ENCODE assay signal across 8 mouse cellular contexts in genomic region chr2:33486866-33487265, GRCm38 (mm10). TPM values are rescaled to one million over a fixed set of nuclear protein-coding genes. Genes with fewer than 3 reads are reported as not detected.
DNase-seq lines count a peak whose midpoint lies in the region; ATAC-seq and TF ChIP-seq lines count a peak whose summit lies in the region.

No protein-coding gene starts in this region.

- no peaks in the 10 kb centered on the region for H3K36me3 ChIP-seq in ES-Bruce4 (ENCODE audit: control insufficient read depth, insufficient read depth, low read length, poor library complexity, severe bottlenecking)
- H3K36me3 ChIP-seq in embryonic facial prominence, embryonic 12.5 days: no peaks in the 10 kb centered on the region
- no peaks in the 10 kb centered on the region for H3K36me3 ChIP-seq in heart, postnatal 0 days (replicated peaks; ENCODE audit: control insufficient read depth, insufficient read depth, low read length)

- WGBS in embryonic facial prominence, embryonic 12.5 days: 10% methylated on average over 9 of the region's 9 CpGs
- 8% methylated on average over 9 of the region's 9 CpGs for WGBS in heart, postnatal 0 days

- ATAC-seq in embryonic facial prominence, embryonic 12.5 days (ENCODE audit: insufficient number of reproducible peaks, insufficient read depth, low FRiP score, low TSS enrichment): no peak
- ATAC-seq in heart, postnatal 0 days (ENCODE audit: insufficient read depth, low read depth): no peak
- ATAC-seq in activated CD4-positive, CD25-positive, alpha-beta regulatory T cell, adult 4 months: no peak

- no peak for TF ChIP-seq POLR2A in ES-Bruce4 (IDR thresholded peaks at IDR 0.05; ENCODE audit: insufficient read depth, low read length)

- H3K9me3 ChIP-seq in ES-Bruce4 (replicated peaks; ENCODE audit: control insufficient read depth, insufficient read depth, low read length, poor library complexity, severe bottlenecking): no peaks in the 10 kb centered on the region
- no peaks in the 10 kb centered on the region for H3K9me3 ChIP-seq in embryonic facial prominence, embryonic 12.5 days
- no peaks in the 10 kb centered on the region for H3K9me3 ChIP-seq in heart, postnatal 0 days (replicated peaks; ENCODE audit: control insufficient read depth, low read length)

- H3K27me3 ChIP-seq in ES-Bruce4 (ENCODE audit: control insufficient read depth, insufficient read depth, low read length, poor library complexity, severe bottlenecking): no peaks in the 10 kb centered on the region
- 0 out of 2 replicates have a peak, but pooled peaks cover 11% of the 10 kb centered on the region for H3K27me3 ChIP-seq in embryonic facial prominence, embryonic 12.5 days
- no peaks in the 10 kb centered on the region for H3K27me3 ChIP-seq in heart, postnatal 0 days (ENCODE audit: control insufficient read depth, insufficient read depth, low read length)

- no peak overlapping the region for H3K4me3 ChIP-seq in ES-Bruce4 (ENCODE audit: low read depth, low read length)
- H3K4me3 ChIP-seq in embryonic facial prominence, embryonic 12.5 days: no peak overlapping the region
- H3K4me3 ChIP-seq in heart, postnatal 0 days (ENCODE audit: low read depth, low read length): no peak overlapping the region

- H3K9ac ChIP-seq in ES-Bruce4 (ENCODE audit: low read depth, poor library complexity, severe bottlenecking): no peak overlapping the region
- 0 out of 2 replicates have a peak overlapping the region, but pooled peaks have one; percentile 7 for H3K9ac ChIP-seq in embryonic facial prominence, embryonic 12.5 days
- no peak overlapping the region for H3K9ac ChIP-seq in heart, postnatal 0 days (replicated peaks; ENCODE audit: low read depth, low read length)

- no peak for TF ChIP-seq EP300 in ES-Bruce4 (IDR thresholded peaks at IDR 0.05; ENCODE audit: insufficient read depth, low read depth, low read length)
- TF ChIP-seq EP300 in heart, postnatal 0 days (IDR thresholded peaks at IDR 0.05; ENCODE audit: low read depth): no peak

- TF ChIP-seq CTCF in ES-Bruce4 (IDR thresholded peaks at IDR 0.05; ENCODE audit: low read depth, low read length): peak; percentile 92
- TF ChIP-seq CTCF in heart, postnatal 0 days (IDR thresholded peaks at IDR 0.05; ENCODE audit: low read depth): peak; percentile 92

- H3K4me1 ChIP-seq in ES-Bruce4 (ENCODE audit: control insufficient read depth, insufficient read depth, low read length): peaks cover 1% of the 10 kb centered on the region
- H3K4me1 ChIP-seq in embryonic facial prominence, embryonic 12.5 days: no peaks in the 10 kb centered on the region
- H3K4me1 ChIP-seq in heart, postnatal 0 days (ENCODE audit: control insufficient read depth, insufficient read depth): no peaks in the 10 kb centered on the region

- H3K27ac ChIP-seq in ES-Bruce4 (ENCODE audit: insufficient read depth, low read length): no peak overlapping the region
- no peak overlapping the region for H3K27ac ChIP-seq in embryonic facial prominence, embryonic 12.5 days
- H3K27ac ChIP-seq in heart, postnatal 0 days (ENCODE audit: low read depth): no peak overlapping the region

- DNase-seq in adrenal gland, postnatal 36 days: peak; percentile 73 to 80
- peak; percentile 70 for DNase-seq in heart, postnatal 0 days (ENCODE audit: low spot score)
- DNase-seq in layer of hippocampus, postnatal 10 days (ENCODE audit: low spot score in 2 of 2): peak; percentile 88 to 89
- DNase-seq in lung, postnatal 4 days: peak; percentile 63 to 80
- peak; percentile 77 for DNase-seq in right cerebral cortex, postnatal 14 days

- no peak overlapping the region for H3K4me2 ChIP-seq in embryonic facial prominence, embryonic 12.5 days (replicated peaks)
- H3K4me2 ChIP-seq in heart, postnatal 0 days (ENCODE audit: low read depth, low read length): no peak overlapping the region

RNA-seq across cellular contexts. Expression of gene Zbtb43, which starts 18.5 kb away (rescaled TPM):
- polyA plus RNA-seq in ES-Bruce4 (2011; ENCODE audit: insufficient read depth, insufficient read length, low read depth, missing spikeins): 23.4 and 31.3 TPM in 2 replicates
- 10 to 100 TPM; 20.9 to 24.6 TPM for total RNA-seq in adrenal gland, postnatal 36 days (2021)
- polyA plus RNA-seq in embryonic facial prominence, embryonic 12.5 days (2016; fragmentation: Nextera tagmentation; extraction: Ambion mirVana): 20.7 and 21.8 TPM in 2 replicates
- 10.5 and 11.8 TPM in 2 replicates for total RNA-seq in heart, postnatal 0 days (2014; rRNA removed; ENCODE audit: low replicate concordance)
- polyA plus RNA-seq in heart, postnatal 0 days (2015; fragmentation: Nextera tagmentation; extraction: Ambion mirVana): 11.5 and 12.3 TPM in 2 replicates
- total RNA-seq in layer of hippocampus, postnatal 10 days (2021): 10 to 100 TPM; 24.7 to 25.0 TPM
- 10 to 100 TPM; 16.4 TPM for polyA plus RNA-seq in activated CD4-positive, CD25-positive, alpha-beta regulatory T cell, adult 4 months (2017; shearing (Covaris generic))

RNA-seq across cellular contexts. Expression of gene Zbtb34, which starts 55.7 kb away (rescaled TPM):
- 20.3 and 21.4 TPM in 2 replicates for polyA plus RNA-seq in ES-Bruce4 (2011; ENCODE audit: insufficient read depth, insufficient read length, low read depth, missing spikeins)
- total RNA-seq in adrenal gland, postnatal 36 days (2021): 1 to 10 TPM; 8.5 to 9.5 TPM
- 9.4 and 9.6 TPM in 2 replicates for polyA plus RNA-seq in embryonic facial prominence, embryonic 12.5 days (2016; fragmentation: Nextera tagmentation; extraction: Ambion mirVana)
- total RNA-seq in heart, postnatal 0 days (2014; rRNA removed; ENCODE audit: low replicate concordance): 8.9 and 16.7 TPM in 2 replicates
- polyA plus RNA-seq in heart, postnatal 0 days (2015; fragmentation: Nextera tagmentation; extraction: Ambion mirVana): 1.9 and 2.1 TPM in 2 replicates
- total RNA-seq in layer of hippocampus, postnatal 10 days (2021): 10 to 100 TPM; 17.4 to 18.7 TPM
- polyA plus RNA-seq in activated CD4-positive, CD25-positive, alpha-beta regulatory T cell, adult 4 months (2017; shearing (Covaris generic)): 1 to 10 TPM in 1 of 2 experiments, under 1 TPM in 1; 0.66 to 1.2 TPM
